Mouse (Mus musculus) adrenal gland, postnatal 36 days (tissue): ENCODE data around the gene Nalcn. TPM values are rescaled to one million over a fixed set of nuclear protein-coding genes. Genes with fewer than 3 reads are reported as not detected.
A peak's percentile ranks its signal among the peaks of the same experiment; 100 is the strongest.
"Not testable (repeated sequence)": the region's sequence is repeated elsewhere in the genome, so short reads cannot be mapped to it uniquely, and the experiment has no call there.

ENCODE experiments used
- DNase-seq, 2 experiments: peaks; one replicate each; pipeline ENCODE4 v3.0.0; 2021; ENCODE audit warnings: mixed read lengths in 1 of 2
- long read RNA-seq, 2 experiments: library from polyadenylated mRNA; stranded (forward); transcript quantifications; one replicate each; pipeline ENCODE4 v2.0.0; 2021; ENCODE audit warnings: borderline sequencing depth in 2 of 2
- total RNA-seq, 2 experiments: library from RNA; stranded (reverse); gene quantifications; 2 replicates each; pipeline ENCODE4 v1.2.3; 2021

Gene Nalcn
- 1 to 10 TPM; 4.3 to 4.6 TPM for total RNA-seq
- long read RNA-seq, experiment 1, full-length matches to known transcripts: 1 of 1 reads
- long read RNA-seq, experiment 1, partial matches to known transcripts: 0 of 1 reads
- long read RNA-seq, experiment 1, other reads (novel, unspliced or antisense): 0 of 1 reads
- long read RNA-seq, experiment 2, full-length matches to known transcripts: 1 of 1 reads
- long read RNA-seq, experiment 2, partial matches to known transcripts: 0 of 1 reads
- long read RNA-seq, experiment 2, other reads (novel, unspliced or antisense): 0 of 1 reads

GRCm38 (mm10) chr14:123626501-123627179 lies at the start of gene Nalcn:
Gene Nalcn, minus strand, starts transcription at chr14:123627144.
- peak; percentile 11 to 15 for DNase-seq

GRCm38 (mm10) chr14:123671076-123671475 lies 44.1 kb upstream of the Nalcn start:
- DNase-seq: not testable (repeated sequence)

GRCm38 (mm10) chr14:123664451-123664850 lies 37.5 kb upstream of the Nalcn start:
- no peak for DNase-seq

- DNase-seq: no peak
Observed at GRCm38 (mm10) chr14:123663206-123663605, 36.3 kb upstream of the Nalcn start.

DNA sequence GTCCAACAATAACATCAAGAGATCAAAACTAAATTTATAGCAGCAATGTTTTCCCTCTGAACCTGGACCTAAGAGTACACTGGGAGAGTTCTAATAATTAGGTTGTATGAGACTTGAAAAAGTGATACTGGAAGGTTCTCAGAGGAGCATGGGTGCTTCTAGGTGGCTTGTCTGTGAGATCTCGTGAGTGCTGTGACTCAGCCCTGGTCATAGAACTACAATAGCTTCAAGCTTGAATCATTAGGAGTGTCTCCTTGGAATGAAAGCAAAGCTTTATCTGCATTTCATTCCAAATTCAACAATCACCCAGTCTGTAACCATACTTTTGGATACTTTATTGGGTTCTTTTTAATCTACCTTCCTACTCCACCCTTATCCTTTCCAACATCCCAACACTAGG lies 35.4 kb upstream of the Nalcn start:
- DNase-seq: peak; percentile 17 to 20

DNA sequence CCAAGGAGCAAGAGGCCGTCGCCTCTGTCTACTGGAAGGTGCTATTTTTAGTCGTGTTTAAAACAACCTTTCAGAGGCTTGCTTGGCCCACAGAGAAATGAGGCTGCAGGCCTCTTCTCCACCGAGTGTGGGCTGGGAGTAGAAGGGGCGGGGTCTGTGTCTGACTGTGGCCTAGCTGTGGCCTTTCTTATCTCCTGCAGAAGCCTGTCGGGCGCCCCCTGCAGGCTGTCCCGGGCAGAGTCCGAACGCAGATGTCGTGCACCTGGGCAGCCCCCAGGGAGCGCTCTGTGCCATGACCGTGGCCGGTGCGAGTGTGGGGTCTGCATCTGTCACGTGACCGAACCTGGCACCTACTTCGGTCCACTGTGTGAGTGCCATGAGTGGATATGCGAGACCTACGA lies 34.1 kb upstream of the Nalcn start:
- DNase-seq: peak; percentile 38 to 51

DNA sequence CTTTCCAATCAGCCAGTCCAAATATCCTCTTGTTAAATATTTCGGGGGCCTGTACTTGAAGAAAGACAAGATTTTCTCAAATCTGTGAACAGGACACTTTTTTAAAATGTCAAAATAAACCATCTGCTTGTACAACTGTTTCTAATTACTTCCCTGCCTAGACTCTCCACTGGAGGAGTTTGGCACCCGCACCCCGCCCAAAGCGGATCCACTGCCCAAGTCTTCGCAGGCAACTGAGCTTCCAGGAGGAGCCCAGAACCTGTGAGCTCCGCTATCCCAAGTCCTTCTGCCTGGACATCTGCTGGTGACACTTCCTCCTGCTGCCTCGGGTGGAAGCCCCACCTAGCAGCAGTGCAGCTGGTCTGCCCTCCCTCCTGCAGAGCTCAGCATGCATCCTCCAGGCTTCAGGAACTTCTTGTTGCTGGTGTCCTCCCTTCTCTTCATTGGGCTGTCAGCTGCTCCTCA lies 33.0 kb upstream of the Nalcn start, which contains the start of gene Itgbl1:
TSS of gene Itgbl1 (plus strand) at position 51 of the 465 bp plus-strand sequence.
- no peak for DNase-seq

DNA sequence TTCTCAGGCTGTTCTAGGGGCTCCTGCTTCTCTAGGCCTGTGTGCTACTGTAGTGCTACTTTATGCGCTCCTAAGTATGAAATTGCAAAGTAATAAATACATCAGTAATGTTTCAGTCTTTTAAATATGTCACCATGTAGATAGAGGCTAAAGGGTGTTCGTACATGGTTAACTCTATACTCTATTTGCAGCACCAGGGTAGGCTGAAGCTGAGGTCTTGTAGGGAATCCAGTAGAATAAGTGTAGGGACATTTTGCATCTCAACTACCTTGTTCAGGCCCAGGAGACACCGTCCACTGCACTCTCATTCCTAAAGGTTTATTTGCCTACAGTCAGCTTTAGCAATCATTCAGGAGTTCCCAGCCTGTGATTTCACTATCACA lies 227 bp upstream of the Nalcn start:
- DNase-seq: no peak

DNA sequence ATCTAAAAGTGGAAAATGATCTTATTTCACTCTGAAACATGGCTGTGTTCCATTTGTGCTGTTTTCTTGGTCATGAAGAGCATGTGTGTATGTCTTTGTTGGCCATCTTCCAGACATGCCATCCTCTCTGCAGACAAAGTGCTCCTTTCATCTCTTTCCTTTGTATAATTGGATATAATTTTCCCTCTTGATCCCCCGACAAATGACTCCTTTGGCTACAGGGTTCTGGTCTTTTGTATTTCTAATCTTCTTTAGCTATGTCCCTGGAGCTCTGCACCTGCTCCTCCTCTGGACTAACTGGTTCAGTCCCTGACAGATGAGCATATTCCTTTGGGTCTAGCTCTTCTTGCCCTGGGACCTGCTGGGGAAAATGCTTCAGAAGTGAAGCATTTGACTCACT lies 4.0 kb downstream of the Nalcn start:
- DNase-seq: no peak

DNA sequence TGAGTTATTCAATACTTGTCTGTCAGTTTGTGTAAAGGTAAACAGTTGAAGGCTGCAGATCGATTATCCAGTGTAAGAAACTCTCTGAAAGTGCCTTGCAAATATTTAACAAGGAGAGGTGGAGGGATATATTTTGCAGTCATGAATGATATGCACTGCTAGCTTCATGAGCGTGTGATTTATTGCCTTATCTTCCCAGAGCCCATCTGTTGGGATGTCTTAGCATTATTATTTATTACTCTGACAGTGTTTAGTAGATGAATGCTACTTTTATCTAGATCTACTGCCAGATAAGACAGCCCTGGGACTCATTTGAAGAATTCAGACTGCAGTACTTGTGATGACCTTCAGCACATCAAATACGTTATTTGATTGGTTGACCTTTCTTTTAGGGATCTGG lies 31.7 kb downstream of the Nalcn start:
- DNase-seq: no peak

DNA sequence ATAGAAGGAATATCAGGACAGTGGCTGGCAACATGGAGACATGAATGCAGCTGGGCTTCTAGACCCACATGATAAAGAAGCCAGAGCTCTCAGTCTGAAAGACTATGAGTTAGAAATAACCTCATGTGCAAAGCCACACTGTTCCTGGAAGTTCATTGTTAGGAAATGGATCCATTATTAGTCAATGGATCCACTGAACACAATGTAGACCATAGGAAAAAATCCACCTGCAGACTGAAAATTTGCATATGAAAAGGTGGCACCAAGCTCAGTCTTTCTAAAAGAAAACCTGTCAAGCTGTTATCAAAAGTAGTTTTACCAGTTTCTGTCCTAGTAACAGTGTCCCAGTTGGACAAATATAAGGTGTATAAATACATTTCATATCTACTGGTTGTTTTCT lies 39.5 kb downstream of the Nalcn start:
- DNase-seq: no peak

- no peak for DNase-seq
Observed at GRCm38 (mm10) chr14:123582433-123582832, 44.5 kb downstream of the Nalcn start.

- DNase-seq: peak; percentile 45 to 64
Observed at GRCm38 (mm10) chr14:123575356-123575755, 51.6 kb downstream of the Nalcn start.

- no peak for DNase-seq
Observed at GRCm38 (mm10) chr14:123574936-123575335, 52.0 kb downstream of the Nalcn start.

DNA sequence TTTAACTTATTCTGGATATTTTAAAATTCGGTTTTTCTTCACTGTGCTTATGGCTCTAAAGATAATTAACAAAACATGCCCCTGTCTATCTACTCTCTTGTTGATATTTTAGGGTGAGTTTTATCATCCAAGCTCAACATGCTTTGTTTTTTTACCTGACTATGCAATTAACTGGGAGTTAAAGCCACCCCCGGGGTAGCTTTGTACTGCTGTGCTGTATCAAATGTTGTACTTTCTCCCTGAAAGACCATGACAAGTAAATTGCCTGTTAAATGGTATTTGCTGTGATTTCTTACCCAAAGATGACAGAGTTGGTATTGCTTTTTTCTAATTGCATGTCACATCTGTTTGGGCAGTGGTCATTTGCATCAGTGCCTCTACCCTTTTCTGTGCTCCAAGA lies 60.3 kb downstream of the Nalcn start:
- no peak for DNase-seq

- DNase-seq: no peak
Observed at GRCm38 (mm10) chr14:123555533-123555932, 71.4 kb downstream of the Nalcn start.

DNA sequence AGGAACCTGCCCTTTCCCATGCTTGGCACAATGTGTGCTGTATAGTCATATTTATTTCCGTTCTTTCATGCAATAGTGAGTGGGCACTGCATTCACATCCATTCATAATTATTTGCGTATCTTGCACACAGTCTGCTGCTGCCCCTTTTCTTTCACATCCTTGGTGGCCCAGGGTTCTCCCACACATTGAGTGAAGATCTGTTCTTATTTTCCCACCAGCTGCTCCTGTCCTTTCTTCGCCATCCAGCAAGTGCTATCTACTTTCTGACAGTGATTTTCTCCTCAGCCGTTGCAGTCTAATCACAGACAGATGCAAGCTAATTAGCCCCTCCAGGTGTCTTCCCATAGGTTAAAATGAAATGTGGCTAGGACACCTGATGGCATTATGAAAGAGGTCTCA lies 72.0 kb downstream of the Nalcn start:
- DNase-seq: no peak

DNA sequence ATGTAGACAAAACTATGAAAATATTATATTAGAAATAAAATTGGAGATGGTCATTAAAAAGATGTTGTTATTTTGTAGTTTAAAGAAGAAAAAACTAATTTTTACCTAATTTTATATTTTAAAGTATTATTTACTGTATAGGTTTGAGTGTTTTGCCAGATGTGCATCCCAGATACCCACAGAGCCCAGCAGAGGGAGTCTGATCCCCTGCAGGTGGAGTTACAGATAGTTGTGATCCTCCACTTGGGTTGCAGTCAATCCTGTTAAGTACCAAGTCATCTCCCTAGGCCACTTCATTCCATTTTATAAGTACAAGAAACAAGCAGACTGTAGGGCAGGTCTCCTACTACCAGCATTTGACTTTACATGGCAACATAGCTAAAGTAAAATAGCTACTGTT lies 84.6 kb downstream of the Nalcn start:
- peak; percentile 30 to 36 for DNase-seq

GRCm38 (mm10) chr14:123535636-123536035 lies 91.3 kb downstream of the Nalcn start:
- no peak for DNase-seq

GRCm38 (mm10) chr14:123533000-123533399 lies 93.9 kb downstream of the Nalcn start:
- no peak for DNase-seq

GRCm38 (mm10) chr14:123531271-123531670 lies 95.7 kb downstream of the Nalcn start:
- DNase-seq: peak in 1 of 2 experiments; percentile 33

GRCm38 (mm10) chr14:123529143-123529542 lies 97.8 kb downstream of the Nalcn start:
- DNase-seq: no peak

- peak; percentile 2 to 19 for DNase-seq
Observed at GRCm38 (mm10) chr14:123513376-123514141, 113.4 kb downstream of the Nalcn start.
